Mouse (Mus musculus) hindbrain, embryonic 12.5 days (tissue): ENCODE measurements around the gene Gm44502. TPM values are rescaled to one million over a fixed set of nuclear protein-coding genes. Genes with fewer than 3 reads are reported as not detected.

ENCODE experiments used
- ATAC-seq: fragments of 200-750 bp; cut with Nextera tagmentation; 2 replicates; pipeline ENCODE4 v1.8.0; 2017; ENCODE audit warnings: moderate TSS enrichment; ENCODE audit not compliant: low FRiP score
- H3K27ac ChIP-seq: fragments of 300-500 bp; sonication (generic); 2 replicates; pipeline ENCODE4 v1.5.1; 2016; ENCODE audit warnings: mild to moderate bottlenecking
- H3K27me3 ChIP-seq: fragments of 300-500 bp; sonication (generic); 2 replicates; pipeline ENCODE4 v1.6.1; 2016; ENCODE audit warnings: mild to moderate bottlenecking
- H3K36me3 ChIP-seq: fragments of 300-500 bp; sonication (generic); 2 replicates; pipeline ENCODE4 v1.6.1; 2016; ENCODE audit warnings: mild to moderate bottlenecking
- H3K4me1 ChIP-seq: fragments of 300-500 bp; sonication (generic); 2 replicates; pipeline ENCODE4 v1.6.1; 2016
- H3K4me2 ChIP-seq: fragments of 300-500 bp; sonication (generic); replicated peaks from 2 replicates; pipeline ENCODE4 v1.6.1; 2016; ENCODE audit warnings: mild to moderate bottlenecking
- H3K4me3 ChIP-seq: fragments of 300-500 bp; sonication (generic); 2 replicates; pipeline ENCODE4 v1.5.1; 2016; ENCODE audit warnings: mild to moderate bottlenecking
- H3K9ac ChIP-seq: fragments of 300-500 bp; sonication (generic); 2 replicates; pipeline ENCODE4 v1.6.1; 2016; ENCODE audit warnings: mild to moderate bottlenecking, moderate library complexity
- H3K9me3 ChIP-seq: fragments of 300-500 bp; sonication (generic); replicated peaks from 2 replicates; pipeline ENCODE4 v1.6.1; 2016; ENCODE audit warnings: mild to moderate bottlenecking
- WGBS: fragments of 180-500 bp; shearing (Covaris S2); methylation state at CpG from one replicate; pipeline ENCODE4 v1.1.7; 2016; 5-methylcytosine and 5-hydroxymethylcytosine counted together
- polyA plus RNA-seq: library from polyadenylated mRNA; unstranded; fragments of >200 nt; fragmentation: Nextera tagmentation; extraction: Ambion mirVana; gene quantifications from 2 replicates; pipeline ENCODE4 v1.2.1, GENCODE M21; 2016

The Gm44502 gene
- polyA plus RNA-seq, 1 experiment from 2014 or later = not detected

DNA sequence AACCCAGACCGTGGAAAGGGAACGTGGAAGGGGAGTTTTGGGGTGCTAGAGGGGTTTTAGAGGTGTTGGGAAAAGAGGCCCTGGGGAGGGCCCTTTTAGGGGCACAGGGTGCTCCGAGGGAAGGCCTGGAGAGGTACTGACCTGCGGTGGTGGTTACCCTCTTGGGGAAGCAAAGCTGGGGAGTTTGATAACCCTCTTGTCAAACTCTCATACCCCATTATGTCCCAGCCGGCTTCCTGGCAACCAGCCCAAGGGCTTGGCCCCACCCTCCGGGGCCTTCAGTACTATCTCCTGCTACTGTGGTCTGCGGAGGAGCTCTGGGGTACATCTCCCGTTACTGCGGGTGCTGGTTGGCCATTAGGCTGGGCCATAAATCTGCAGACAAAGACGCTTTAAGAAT, 50.1 kb downstream of the Gm44502 start:
- peaks cover 65% of the 10 kb centered on the region for H3K27me3 ChIP-seq
- peak overlapping the region; percentile 35 for H3K4me3 ChIP-seq
- H3K4me2 ChIP-seq = peak overlapping the region; percentile 64
- H3K9me3 ChIP-seq = no peaks in the 10 kb centered on the region
- no peak overlapping the region for H3K9ac ChIP-seq
- 12% methylated on average over 10 of the region's 10 CpGs for WGBS
- peaks cover 20% of the 10 kb centered on the region for H3K4me1 ChIP-seq
- no peak overlapping the region for H3K27ac ChIP-seq
- H3K36me3 ChIP-seq = no peaks in the 10 kb centered on the region
- ATAC-seq = no peak

DNA sequence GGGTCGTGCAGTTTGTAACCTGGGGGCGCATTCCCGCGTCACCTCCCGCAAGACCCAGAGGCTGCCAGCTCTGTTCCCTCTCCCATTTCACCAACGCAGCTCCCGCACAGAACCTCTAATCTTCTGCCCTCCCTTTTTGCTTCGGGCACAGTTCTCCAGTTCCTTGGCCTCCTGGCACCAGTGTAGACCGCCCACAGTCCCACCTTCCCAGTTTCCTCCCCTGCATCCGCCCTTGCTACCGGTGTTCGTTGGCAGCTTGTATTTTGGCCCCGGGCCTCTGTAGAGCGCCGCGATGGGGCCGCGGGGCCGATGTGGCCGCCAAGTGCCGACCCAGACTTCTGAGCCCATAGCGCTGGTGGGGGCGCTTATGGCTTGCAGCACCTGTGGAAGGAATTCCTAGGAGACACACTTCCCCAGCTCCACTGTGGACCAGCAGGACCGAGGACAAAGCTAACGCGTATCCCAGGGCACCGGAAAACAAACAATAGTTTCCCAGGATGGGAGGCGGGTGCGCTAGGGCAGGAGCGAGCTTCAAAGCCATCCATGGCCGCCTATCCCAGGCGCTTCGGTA, 50.6 kb downstream of the Gm44502 start, which contains the start of gene Odf3b:
Odf3b (minus strand) TSS at position 452 of the 571 bp plus-strand sequence.
- peak within 1 kb of the TSS; percentile 64 for H3K4me2 ChIP-seq
- H3K27me3 ChIP-seq = peaks cover 62% of the 10 kb centered on the region
- no peaks in the 10 kb centered on the region for H3K36me3 ChIP-seq
- no peaks in the 10 kb centered on the region for H3K9me3 ChIP-seq
- H3K4me1 ChIP-seq = peaks cover 23% of the 10 kb centered on the region
- H3K9ac ChIP-seq = peak within 1 kb of the TSS; percentile 50
- ATAC-seq = no peak
- no peak within 1 kb of the TSS for H3K27ac ChIP-seq
- under 1% methylated on average over 33 of the region's 33 CpGs for WGBS
- peak within 1 kb of the TSS; percentile 35 for H3K4me3 ChIP-seq

GRCm38 (mm10) chr15:89377938-89378828, 51.3 kb downstream of the Gm44502 start:
- WGBS = 12% methylated on average over 46 of the region's 46 CpGs
- H3K9me3 ChIP-seq = no peaks in the 10 kb centered on the region
- H3K9ac ChIP-seq = peak overlapping the region; percentile 50; the same call in 1 of the 2 replicates
- H3K36me3 ChIP-seq = no peaks in the 10 kb centered on the region
- H3K4me2 ChIP-seq = peak overlapping the region; percentile 64
- peaks cover 24% of the 10 kb centered on the region for H3K4me1 ChIP-seq
- H3K4me3 ChIP-seq = peak overlapping the region; percentile 35
- H3K27me3 ChIP-seq = peaks cover 62% of the 10 kb centered on the region
- no peak overlapping the region for H3K27ac ChIP-seq
- no peak for ATAC-seq

- H3K9me3 ChIP-seq = no peaks in the 10 kb centered on the region
- 6% methylated on average over 18 of the region's 18 CpGs for WGBS
- peaks cover 31% of the 10 kb centered on the region for H3K4me1 ChIP-seq
- H3K27me3 ChIP-seq = peaks cover 62% of the 10 kb centered on the region
- H3K9ac ChIP-seq = no peak overlapping the region
- no peak overlapping the region for H3K27ac ChIP-seq
- no peak overlapping the region for H3K4me2 ChIP-seq
- H3K4me3 ChIP-seq = no peak overlapping the region
- peaks cover 6% of the 10 kb centered on the region for H3K36me3 ChIP-seq
- ATAC-seq = no peak
Measured at GRCm38 (mm10) chr15:89377362-89377761, 52.1 kb downstream of the Gm44502 start.

GRCm38 (mm10) chr15:89376957-89377356, 52.5 kb downstream of the Gm44502 start, which contains the start of gene Tymp:
TSS of gene Tymp (minus strand) at chr15:89377039.
- Histone ChIP-seq H3K36me3 (peaks cover 10% of the 10 kb centered on the region), H3K4me1 (peaks cover 31% of the 10 kb centered on the region), H3K27me3 (peaks cover 60% of the 10 kb centered on the region), H3K4me2 (no peak within 1 kb of the TSS), H3K27ac (no peak within 1 kb of the TSS), H3K9me3 (no peaks in the 10 kb centered on the region), H3K9ac (no peak within 1 kb of the TSS), H3K4me3 (no peak within 1 kb of the TSS)
- ATAC-seq = no peak
- WGBS = 20% methylated on average over 16 of the region's 16 CpGs

DNA sequence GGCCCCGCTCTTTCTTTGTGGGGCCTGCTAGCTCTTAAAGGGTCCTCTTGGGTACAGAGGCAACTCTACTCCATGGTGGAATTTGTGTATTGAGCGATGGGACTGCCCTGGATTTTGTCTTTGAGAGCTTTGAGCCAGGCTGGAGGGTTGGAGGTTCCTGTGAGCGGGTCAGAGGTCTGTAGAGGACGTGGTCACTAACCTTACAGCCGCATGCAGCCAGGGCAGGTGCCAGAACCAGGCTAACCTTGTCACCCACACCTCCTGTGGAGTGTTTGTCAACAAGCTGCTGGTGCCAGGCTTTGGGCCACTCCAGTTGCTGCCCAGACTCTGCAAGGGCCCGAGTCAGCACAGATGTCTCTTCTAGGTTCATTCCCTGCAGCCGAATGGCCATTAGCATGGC, 53.5 kb downstream of the Gm44502 start:
- H3K27ac ChIP-seq = no peak overlapping the region
- H3K4me2 ChIP-seq = no peak overlapping the region
- H3K36me3 ChIP-seq = peaks cover 19% of the 10 kb centered on the region
- H3K4me1 ChIP-seq = peaks cover 31% of the 10 kb centered on the region
- H3K4me3 ChIP-seq = no peak overlapping the region
- no peak for ATAC-seq
- peaks cover 55% of the 10 kb centered on the region for H3K27me3 ChIP-seq
- 77% methylated on average over 7 of the region's 7 CpGs for WGBS
- no peaks in the 10 kb centered on the region for H3K9me3 ChIP-seq
- H3K9ac ChIP-seq = no peak overlapping the region

GRCm38 (mm10) chr15:89374801-89375534, 54.5 kb downstream of the Gm44502 start:
- H3K4me2 ChIP-seq = no peak overlapping the region
- H3K36me3 ChIP-seq = peaks cover 30% of the 10 kb centered on the region
- peaks cover 31% of the 10 kb centered on the region for H3K4me1 ChIP-seq
- ATAC-seq = no peak
- no peak overlapping the region for H3K4me3 ChIP-seq
- no peaks in the 10 kb centered on the region for H3K9me3 ChIP-seq
- H3K27ac ChIP-seq = no peak overlapping the region
- H3K9ac ChIP-seq = no peak overlapping the region
- WGBS = 91% methylated on average over 17 of the region's 17 CpGs
- peaks cover 47% of the 10 kb centered on the region for H3K27me3 ChIP-seq

- peaks cover 42% of the 10 kb centered on the region for H3K27me3 ChIP-seq
- peak overlapping the region; percentile 69 for H3K4me2 ChIP-seq
- H3K9me3 ChIP-seq = no peaks in the 10 kb centered on the region
- 50% methylated on average over 9 of the region's 9 CpGs for WGBS
- H3K9ac ChIP-seq = peak overlapping the region; percentile 73
- peak overlapping the region; percentile 63 for H3K4me3 ChIP-seq
- H3K36me3 ChIP-seq = peaks cover 36% of the 10 kb centered on the region
- peaks cover 28% of the 10 kb centered on the region for H3K4me1 ChIP-seq
- no peak for ATAC-seq
- peak overlapping the region; percentile 95; the same call in 1 of the 2 replicates for H3K27ac ChIP-seq
Measured at GRCm38 (mm10) chr15:89374340-89374739, 55.2 kb downstream of the Gm44502 start.

GRCm38 (mm10) chr15:89373762-89374248, 55.7 kb downstream of the Gm44502 start, which contains the start of gene Sco2:
TSS of gene Sco2 (minus strand) at chr15:89373846.
- peak; percentile 80 for ATAC-seq
- peaks cover 23% of the 10 kb centered on the region for H3K4me1 ChIP-seq
- H3K4me3 ChIP-seq = peak within 1 kb of the TSS; percentile 63
- no peaks in the 10 kb centered on the region for H3K9me3 ChIP-seq
- peaks cover 41% of the 10 kb centered on the region for H3K36me3 ChIP-seq
- peak within 1 kb of the TSS; percentile 95 for H3K27ac ChIP-seq
- 0% methylated on average over 42 of the region's 42 CpGs for WGBS
- peak within 1 kb of the TSS; percentile 69 for H3K4me2 ChIP-seq
- peaks cover 37% of the 10 kb centered on the region for H3K27me3 ChIP-seq
- peak within 1 kb of the TSS; percentile 73 for H3K9ac ChIP-seq

DNA sequence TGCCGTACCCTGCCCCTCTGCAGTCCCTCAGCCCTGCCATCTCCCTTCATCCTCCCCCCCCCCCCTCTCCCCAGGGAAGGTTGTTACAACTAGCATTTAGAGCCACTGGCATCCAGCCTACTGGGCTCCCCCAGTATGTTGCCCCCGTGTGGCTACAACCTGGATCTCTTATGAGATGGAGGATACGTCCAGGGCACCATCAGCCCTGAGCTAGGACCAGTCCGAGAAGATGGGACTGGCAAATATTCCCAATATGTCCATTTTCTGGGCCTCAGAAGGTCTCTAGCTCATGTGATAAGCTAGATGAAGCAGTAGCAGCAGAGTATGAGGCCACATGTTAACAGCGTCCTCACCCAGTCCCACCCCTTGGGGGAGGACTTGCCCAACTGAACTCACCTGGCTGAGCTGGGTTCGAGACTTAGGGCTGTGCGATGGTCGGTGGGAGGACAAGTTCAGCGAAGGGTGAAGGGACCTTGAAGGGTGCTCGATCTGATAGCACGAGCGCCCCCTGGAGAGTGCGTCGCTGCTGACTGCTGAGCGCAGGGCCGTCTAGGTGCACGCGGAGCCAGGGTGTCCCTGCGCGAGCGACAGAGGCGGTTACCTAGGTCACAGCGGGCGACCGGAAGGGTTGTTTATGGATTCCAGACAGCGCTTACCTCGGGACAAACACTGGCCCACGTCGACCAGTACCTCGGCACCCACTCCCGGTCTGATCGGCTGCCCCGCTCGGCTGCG, 56.3 kb downstream of the Gm44502 start:
- peak; percentile 84 for ATAC-seq
- H3K4me2 ChIP-seq = peak overlapping the region; percentile 69
- peak overlapping the region; percentile 63 for H3K4me3 ChIP-seq
- H3K36me3 ChIP-seq = peaks cover 47% of the 10 kb centered on the region
- WGBS = 2% methylated on average over 35 of the region's 35 CpGs
- H3K27ac ChIP-seq = peak overlapping the region; percentile 95
- H3K9ac ChIP-seq = peak overlapping the region; percentile 73
- peaks cover 17% of the 10 kb centered on the region for H3K4me1 ChIP-seq
- H3K27me3 ChIP-seq = peaks cover 31% of the 10 kb centered on the region
- no peaks in the 10 kb centered on the region for H3K9me3 ChIP-seq

DNA sequence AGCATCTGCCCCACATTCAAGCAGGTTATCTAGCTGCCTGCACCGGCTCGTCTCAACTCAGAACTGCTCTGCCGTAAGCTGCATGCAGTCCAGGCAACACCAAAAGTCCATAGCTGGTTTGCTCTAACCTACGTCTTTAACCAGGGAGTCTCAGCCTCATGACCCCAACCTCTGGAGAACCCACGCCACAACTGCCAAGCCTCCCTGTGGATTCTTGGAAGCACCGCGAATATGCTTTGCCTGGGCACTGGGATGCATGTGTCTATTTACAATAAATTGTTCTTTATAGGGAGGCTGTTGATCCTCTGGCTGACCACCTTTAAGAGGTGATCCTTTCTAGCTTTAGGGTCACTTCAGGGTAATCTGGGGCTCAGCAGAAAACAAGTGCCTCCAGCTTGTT, 57.0 kb downstream of the Gm44502 start:
- H3K4me2 ChIP-seq = peak overlapping the region; percentile 69
- peak overlapping the region; percentile 63 for H3K4me3 ChIP-seq
- 0 out of 2 replicates have a peak overlapping the region, but pooled peaks have one; percentile 73 for H3K9ac ChIP-seq
- H3K27me3 ChIP-seq = peaks cover 24% of the 10 kb centered on the region
- peaks cover 54% of the 10 kb centered on the region for H3K36me3 ChIP-seq
- WGBS = 86% methylated on average over 7 of the region's 7 CpGs
- ATAC-seq = no peak
- H3K27ac ChIP-seq = no peak overlapping the region
- no peaks in the 10 kb centered on the region for H3K9me3 ChIP-seq
- peaks cover 15% of the 10 kb centered on the region for H3K4me1 ChIP-seq
